Mouse (Mus musculus) embryo, embryonic 9.5 days (tissue): ENCODE measurements around the gene Med27.
"Not testable (repeated sequence)": the region's sequence is repeated elsewhere in the genome, so short reads cannot be mapped to it uniquely, and the experiment has no call there.

Experiments used
- DNase-seq: peaks from one replicate; pipeline ENCODE4 v3.0.0-alpha.2; 2017; ENCODE audit errors: extremely low spot score

The Med27 gene

DNA sequence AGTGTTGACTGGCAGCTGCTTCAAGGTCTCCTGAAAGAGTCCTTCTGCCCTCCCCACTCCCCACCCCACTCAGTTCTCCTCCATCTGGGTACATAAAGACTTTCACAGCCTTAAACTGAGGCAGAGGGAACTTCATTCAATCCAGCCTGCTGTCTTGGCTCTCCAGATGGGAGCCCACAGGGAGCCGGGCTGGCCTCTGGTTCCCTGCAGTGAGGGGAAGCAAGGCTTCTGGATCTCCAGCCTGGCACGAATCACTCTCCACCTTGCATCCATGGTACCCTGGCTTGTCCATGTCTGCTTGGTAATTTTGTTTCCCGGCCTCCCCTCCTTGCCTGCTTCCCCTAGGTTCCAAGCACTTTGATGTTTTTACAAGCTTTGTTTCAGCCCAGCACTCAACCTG is 172.8 kb downstream of the Med27 start:
- DNase-seq, result no peak

- no peak for DNase-seq
These were observed 173.6 kb downstream of the Med27 start for GRCm38 (mm10) chr2:29520206-29520605.

DNA sequence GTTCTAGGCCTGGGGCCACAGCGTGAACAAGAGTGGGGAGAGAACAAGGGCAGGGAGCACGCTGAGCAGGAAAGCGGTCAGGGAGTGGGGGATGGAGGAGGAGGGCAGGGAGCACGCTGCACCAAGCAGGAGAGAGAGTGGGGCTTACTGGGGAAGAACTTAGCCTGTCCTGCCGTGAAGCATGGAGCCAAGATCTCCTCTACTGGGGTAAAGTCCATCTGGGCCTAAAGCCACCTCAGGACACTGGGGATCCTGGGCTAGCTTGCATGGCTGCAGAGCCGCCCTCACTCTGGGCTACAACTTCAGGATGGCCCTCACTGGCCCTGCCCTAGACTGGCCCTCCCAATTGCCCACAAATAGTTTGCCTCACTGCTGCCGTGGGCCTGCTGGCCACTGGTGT is 174.9 kb downstream of the Med27 start:
- no peak for DNase-seq

GRCm38 (mm10) chr2:29523918-29524811 is 177.5 kb downstream of the Med27 start:
- no peak for DNase-seq

DNA sequence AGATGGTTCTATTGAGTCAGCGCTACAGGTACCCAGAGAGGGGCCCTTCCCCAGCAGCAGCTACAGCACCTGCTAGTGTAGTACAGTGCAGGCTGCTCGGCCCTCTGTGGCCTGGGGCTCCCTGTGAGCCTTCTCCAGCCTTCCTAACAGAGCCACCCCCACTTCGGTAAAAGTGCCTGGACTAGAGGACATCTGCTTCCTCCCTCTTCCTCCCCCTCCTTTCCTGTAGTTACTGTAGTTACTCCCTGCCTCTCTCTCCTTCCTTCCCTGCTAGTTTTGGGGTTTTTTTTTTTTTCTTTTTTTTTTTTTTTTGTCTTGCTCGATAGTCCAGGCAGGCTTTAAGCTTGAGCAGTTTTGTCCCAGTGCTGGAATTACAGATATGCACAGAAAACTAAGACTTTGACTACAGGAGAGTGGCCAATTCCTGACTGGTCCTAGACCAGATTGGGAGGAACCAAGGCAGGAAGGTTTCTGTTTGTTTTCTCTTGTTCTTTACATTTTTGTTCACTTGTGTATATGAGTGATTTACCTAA is 178.7 kb downstream of the Med27 start:
- no peak for DNase-seq

DNA sequence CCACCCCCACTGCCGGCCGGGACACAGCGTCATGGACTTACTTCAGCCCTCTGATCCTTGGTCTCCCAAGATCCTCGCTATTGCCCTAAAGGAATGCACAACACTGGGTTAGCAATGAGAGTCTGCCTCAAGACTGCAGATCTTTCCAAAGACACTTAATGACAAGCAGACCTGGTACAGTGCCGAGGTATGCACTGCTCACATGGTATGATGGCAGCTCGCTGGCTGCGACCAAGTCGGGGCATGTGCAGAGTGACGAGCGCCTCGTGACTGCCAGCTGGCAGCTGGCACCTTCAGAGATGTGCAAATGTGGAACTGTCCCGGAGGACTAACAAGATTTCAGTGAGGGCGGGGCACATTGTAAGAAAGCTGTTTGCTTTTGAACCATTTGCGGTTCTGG is 179.6 kb downstream of the Med27 start:
- no peak for DNase-seq

- not testable (repeated sequence) for DNase-seq
These were observed 180.9 kb downstream of the Med27 start for GRCm38 (mm10) chr2:29527480-29527879.

DNA sequence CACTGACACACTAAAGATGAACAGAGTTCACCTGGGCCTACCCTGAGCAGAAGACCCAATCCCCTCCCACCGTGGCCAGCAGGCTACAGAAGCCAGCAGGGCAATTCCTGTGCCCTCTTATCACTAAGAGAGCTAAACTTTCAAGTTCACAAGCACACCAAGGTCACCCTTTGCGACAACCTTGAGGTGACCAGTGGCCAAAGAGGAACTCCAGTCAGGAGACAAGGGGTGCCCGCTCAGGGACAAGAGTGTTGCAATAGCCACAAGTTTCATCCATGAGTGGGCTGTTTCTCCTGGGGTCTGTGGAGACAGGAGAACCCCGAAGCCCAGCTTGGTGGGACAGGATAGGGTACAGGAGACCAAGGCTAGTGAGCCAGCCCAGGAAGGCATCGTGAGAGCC is 182.2 kb downstream of the Med27 start:
- no peak for DNase-seq

- DNase-seq, result not testable (repeated sequence)
These were observed 183.2 kb downstream of the Med27 start for GRCm38 (mm10) chr2:29529788-29530187.

- no peak for DNase-seq
These were observed 185.6 kb downstream of the Med27 start for GRCm38 (mm10) chr2:29532173-29532572.

DNA sequence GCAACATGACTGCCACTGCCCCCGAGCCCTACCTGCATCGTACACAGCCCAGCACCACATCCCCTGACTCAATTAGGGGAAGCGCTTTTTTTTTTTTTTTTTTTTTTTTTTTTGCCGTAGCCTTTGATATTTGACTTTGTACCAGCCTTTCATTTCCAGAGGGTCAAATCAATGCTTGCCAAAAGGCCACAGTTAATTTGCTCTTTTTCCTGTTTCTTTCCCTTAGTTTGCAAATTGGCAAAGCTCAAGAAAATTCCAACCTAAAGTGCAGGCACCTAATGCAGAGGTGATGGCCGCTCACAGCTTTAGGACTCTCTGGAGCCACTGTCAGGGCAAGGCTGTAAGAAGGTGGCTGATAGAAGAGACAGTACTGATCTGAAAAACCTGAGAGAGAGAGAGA is 186.3 kb downstream of the Med27 start:
- DNase-seq, result no peak

DNA sequence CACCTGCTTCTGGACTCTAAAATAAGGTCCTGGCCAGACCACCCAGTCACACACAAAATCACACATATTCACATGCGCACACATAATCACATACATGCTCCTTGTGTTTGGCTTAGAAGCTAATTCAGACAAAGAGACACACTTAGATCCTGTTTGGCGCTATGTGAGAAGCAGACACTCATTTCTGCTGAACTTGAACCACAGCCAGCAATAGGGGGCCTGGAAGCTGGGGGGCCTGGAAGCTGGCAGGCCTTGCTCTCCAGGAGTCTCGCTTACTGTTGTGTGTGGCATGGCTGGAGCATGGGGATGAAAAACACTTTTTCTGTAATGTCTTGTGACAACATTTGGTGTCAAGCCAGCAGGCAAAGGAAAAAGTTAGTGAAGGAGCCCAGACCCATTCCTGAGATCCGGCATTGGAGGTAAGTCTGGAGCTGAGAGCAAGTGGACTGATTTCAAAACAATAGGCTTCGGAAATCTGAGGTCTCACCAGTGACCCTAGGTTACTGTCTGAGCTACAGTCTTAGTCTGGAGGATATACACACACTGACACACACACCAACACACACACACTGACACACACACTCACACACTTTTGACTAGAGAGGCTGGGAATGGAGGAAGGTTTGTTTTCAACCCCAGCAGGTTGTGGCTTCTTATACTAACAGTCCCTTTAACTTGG is 189.1 kb downstream of the Med27 start:
- no peak for DNase-seq

DNA sequence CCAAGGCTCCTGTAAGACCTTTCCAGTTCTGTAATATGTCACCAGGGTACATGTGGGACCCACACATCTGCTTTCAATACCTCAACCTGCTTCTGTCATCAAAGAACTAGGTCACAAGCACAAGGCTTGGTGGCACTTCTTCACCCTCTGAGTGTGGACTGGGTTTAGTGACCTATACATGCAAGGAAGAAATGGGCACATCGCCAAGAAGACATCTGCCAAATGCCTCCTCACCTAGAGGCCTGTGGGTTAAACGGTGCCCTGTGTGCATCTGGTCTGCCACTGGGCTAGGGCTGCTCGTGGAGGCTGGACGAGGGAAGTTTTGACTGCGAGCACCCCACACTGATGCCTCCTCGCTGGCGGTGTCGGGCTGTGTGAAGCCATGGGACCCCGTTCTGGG is 189.9 kb downstream of the Med27 start:
- no peak for DNase-seq

DNA sequence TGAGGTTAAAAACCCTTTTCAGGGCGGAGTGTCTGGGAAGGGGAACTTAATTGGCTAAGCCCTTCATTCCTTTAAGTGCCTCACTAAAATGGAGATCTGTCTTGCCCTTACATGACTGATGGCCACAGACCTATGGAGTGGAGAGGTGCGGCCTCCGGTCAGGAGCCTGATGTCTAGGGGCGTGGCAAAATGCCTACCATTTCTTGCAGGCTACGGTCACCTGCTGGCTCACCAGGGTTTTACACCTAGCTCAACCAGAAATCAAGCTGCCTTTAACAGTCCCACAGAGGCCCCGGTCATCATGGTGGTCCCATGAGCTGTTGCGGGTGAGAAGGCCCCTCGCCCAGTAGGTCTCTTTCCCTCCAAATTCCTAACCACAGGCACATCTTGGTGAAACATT is 190.7 kb downstream of the Med27 start:
- DNase-seq, result no peak

GRCm38 (mm10) chr2:29542039-29542438 is 195.4 kb downstream of the Med27 start:
- DNase-seq, result no peak

DNA sequence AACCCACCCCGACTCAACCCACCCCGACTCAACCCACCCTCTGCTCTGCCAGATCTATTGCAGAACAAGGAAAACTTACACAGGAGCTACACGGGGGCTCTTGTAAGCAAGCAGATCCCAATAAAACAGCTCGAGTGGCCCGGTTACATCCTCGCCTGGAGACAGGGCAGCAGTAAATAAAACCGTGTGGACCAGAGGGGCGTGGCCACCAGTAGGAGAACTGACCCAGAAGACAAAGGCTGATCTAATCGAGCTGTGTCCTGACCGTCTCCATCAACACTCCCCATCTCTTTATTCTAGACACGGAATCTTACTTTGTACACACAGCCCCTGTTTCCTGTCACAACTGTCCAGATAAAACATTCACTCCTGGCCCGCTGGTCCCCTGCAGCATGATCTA is 200.0 kb downstream of the Med27 start:
- peak; percentile 25 for DNase-seq

GRCm38 (mm10) chr2:29551816-29552585 is 205.4 kb downstream of the Med27 start:
- no peak for DNase-seq

DNA sequence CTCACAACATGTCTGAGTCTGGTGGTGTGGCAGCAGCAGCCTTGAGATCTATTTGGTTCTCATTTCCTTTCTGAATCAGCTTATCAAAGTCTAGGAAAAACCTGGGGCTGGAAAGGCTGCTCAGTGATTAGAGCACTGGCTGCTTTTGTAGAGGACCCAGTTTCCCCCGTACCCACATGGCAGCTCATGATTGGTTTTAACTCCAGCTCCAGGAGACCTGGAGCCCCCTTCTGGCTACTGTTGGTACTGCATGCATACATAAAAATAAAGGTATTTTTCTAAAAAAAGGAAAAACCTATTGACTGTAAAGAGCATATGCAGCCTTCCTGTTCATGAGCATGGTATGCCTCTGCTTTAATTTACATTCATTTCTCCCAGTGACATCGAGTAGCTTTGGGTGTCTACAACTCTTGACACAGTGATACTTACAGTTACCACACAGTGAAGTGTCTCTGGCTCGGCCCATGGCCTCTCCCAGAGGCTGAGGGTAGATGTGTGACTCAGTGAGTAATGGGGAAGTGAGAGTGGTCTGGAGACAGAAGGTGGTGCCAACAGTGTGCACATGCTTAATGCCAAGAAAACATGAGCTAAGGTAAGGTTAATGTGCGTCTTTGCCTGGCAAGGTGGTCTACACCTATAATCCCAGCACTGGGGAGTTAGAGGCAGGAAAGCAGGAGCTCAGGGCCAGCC is 207.5 kb downstream of the Med27 start:
- DNase-seq, result peak; percentile 57

GRCm38 (mm10) chr2:29558561-29558960 is 211.9 kb downstream of the Med27 start:
- DNase-seq, result no peak

DNA sequence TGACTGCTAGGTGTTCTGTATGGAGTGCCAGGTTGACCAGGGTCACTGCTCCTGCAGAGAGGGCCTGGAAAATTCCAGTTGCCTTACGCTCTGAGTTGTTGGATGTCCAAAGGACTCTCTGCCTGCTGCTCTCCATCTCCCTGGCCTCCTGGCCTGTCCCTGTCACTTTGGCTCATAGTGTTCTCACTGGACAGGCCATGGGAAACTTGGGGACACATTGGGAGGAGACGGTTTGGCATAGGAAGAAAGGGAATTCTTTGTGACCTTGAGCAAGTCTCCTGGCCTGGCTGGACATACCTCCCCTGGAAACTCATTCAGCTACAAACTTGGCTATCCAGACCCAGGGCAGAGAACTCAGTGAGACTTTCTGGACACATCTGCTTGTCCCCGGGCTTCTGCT is 213.3 kb downstream of the Med27 start:
- no peak for DNase-seq

DNA sequence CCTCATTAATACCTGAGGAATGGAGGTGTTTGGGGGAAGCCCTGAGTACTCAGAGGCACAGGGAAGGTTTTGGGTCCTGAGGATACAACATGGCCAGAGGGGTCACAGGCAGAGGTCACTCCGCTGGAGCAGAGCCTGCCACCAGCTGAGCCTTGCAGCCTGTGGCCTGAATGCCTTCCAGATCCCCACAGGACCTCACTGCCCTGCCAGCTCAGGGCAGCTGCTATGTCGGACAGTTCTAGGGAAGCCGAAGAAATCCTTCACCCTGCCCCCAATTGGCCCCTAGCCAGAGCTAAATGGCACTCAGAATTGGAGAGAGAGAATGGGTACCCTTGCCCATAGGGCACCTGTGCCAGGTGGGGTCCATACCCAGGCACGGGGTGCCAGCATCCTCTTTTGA is 214.8 kb downstream of the Med27 start:
- no peak for DNase-seq

GRCm38 (mm10) chr2:29563986-29564385 is 217.4 kb downstream of the Med27 start:
- DNase-seq, result no peak
